Mouse (Mus musculus) ES-Bruce4 (cell line): ENCODE results near the gene 4930550C14Rik. TPM values are rescaled to one million over a fixed set of nuclear protein-coding genes. Genes with fewer than 3 reads are reported as not detected.

Experiments used
- H3K27ac ChIP-seq: 2 replicates; pipeline ENCODE4 v1.5.1; 2012; ENCODE audit warnings: low read length, inconsistent platforms; ENCODE audit not compliant: insufficient read depth
- H3K27me3 ChIP-seq: 2 replicates; pipeline ENCODE4 v1.6.1; 2012; ENCODE audit warnings: mild to moderate bottlenecking, low read length, inconsistent platforms; ENCODE audit not compliant: control insufficient read depth, poor library complexity, insufficient read depth, severe bottlenecking
- H3K36me3 ChIP-seq: 2 replicates; pipeline ENCODE4 v1.6.1; 2012; ENCODE audit warnings: inconsistent platforms, mild to moderate bottlenecking, low read length, moderate library complexity; ENCODE audit not compliant: control insufficient read depth, poor library complexity, insufficient read depth, severe bottlenecking
- H3K4me1 ChIP-seq: one replicate; pipeline ENCODE4 v1.8.1; 2011; ENCODE audit warnings: low read length; ENCODE audit not compliant: control insufficient read depth, insufficient read depth
- H3K4me3 ChIP-seq: 2 replicates; pipeline ENCODE4 v1.5.1; 2011; ENCODE audit warnings: low read depth, mild to moderate bottlenecking, low read length
- H3K9ac ChIP-seq: 2 replicates; pipeline ENCODE4 v1.6.1; 2012; ENCODE audit warnings: low read depth, mild to moderate bottlenecking, inconsistent platforms; ENCODE audit not compliant: poor library complexity, severe bottlenecking
- H3K9me3 ChIP-seq: replicated peaks from 2 replicates; pipeline ENCODE4 v1.6.1; 2012; ENCODE audit warnings: mild to moderate bottlenecking, low read length, inconsistent platforms; ENCODE audit not compliant: control insufficient read depth, poor library complexity, insufficient read depth, severe bottlenecking
- CTCF ChIP-seq: IDR thresholded peaks from one replicate; pipeline ENCODE4 v1.8.1; 2011; ENCODE audit warnings: low read depth, low read length
- EP300 ChIP-seq: IDR thresholded peaks from 2 replicates; pipeline ENCODE4 v1.6.1; 2011; ENCODE audit warnings: low read depth, low read length; ENCODE audit not compliant: insufficient read depth
- POLR2A ChIP-seq: IDR thresholded peaks from one replicate; pipeline ENCODE4 v1.8.1; 2011; ENCODE audit warnings: low read length; ENCODE audit not compliant: insufficient read depth
- polyA plus RNA-seq: library from polyadenylated mRNA; stranded (reverse); fragments of >200 nt; gene quantifications from 2 replicates; pipeline ENCODE4 v1.2.4, GENCODE M21; 2011; ENCODE audit warnings: low read depth; ENCODE audit not compliant: missing spikeins, insufficient read depth, insufficient read length

4930550C14Rik gene
- polyA plus RNA-seq, 1 experiment, result 3.5 TPM

DNA sequence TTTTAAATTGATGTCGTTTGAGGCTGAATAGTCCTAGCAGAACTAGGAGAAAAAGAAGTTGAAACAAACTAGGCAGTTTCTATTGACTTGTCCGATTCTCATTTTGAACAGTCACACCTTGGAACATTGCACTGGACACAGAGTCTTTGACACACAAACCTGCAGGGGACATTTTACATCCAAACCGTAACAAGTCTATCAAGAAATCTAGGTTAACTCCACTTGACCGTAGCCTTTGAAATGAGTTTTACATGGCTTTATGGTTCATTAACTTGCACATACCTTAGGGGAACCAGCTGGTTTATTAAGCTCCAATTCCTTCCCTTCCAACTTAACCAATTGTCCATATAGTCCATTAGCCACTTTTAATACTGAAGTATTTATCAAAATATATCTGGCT, 1.4 kb upstream of the 4930550C14Rik start:
- Histone ChIP-seq H3K36me3 (no peaks in the 10 kb centered on the region), H3K4me3 (no peak overlapping the region), H3K9ac (no peak overlapping the region), H3K9me3 (no peaks in the 10 kb centered on the region), H3K27ac (no peak overlapping the region), H3K27me3 (no peaks in the 10 kb centered on the region), H3K4me1 (no peaks in the 10 kb centered on the region)
- no peak for TF ChIP-seq POLR2A
- no peak for TF ChIP-seq EP300
- TF ChIP-seq CTCF, result no peak

DNA sequence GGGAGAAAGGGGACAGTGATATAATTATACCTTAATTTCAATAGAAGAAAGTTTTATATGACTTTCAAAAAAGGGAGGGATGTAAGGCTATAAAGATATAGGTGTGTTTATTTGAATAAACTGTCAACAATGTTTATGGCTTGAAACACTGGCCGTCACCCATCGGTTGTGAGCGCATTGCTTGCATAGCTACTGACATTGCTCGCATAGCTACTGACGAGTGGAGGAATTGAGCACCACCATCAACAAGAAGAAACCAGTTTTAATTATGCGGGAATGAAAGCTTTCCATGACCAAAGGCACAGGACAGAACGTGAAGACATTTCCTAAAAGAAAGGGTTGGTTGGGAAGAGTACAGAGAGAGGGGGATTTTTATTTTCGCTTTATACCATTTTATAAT, 979 bp upstream of the 4930550C14Rik start:
- no peak overlapping the region for H3K9ac ChIP-seq
- no peak for TF ChIP-seq CTCF
- no peak for TF ChIP-seq EP300
- TF ChIP-seq POLR2A, result no peak
- H3K27ac ChIP-seq, result no peak overlapping the region
- no peaks in the 10 kb centered on the region for H3K9me3 ChIP-seq
- no peaks in the 10 kb centered on the region for H3K27me3 ChIP-seq
- H3K4me3 ChIP-seq, result no peak overlapping the region
- H3K36me3 ChIP-seq, result no peaks in the 10 kb centered on the region
- H3K4me1 ChIP-seq, result no peaks in the 10 kb centered on the region

GRCm38 (mm10) chr9:53402991-53403390, 866 bp downstream of the 4930550C14Rik start:
- H3K27ac ChIP-seq, result peak overlapping the region; percentile 74
- no peaks in the 10 kb centered on the region for H3K27me3 ChIP-seq
- H3K4me1 ChIP-seq, result no peaks in the 10 kb centered on the region
- H3K36me3 ChIP-seq, result no peaks in the 10 kb centered on the region
- no peak overlapping the region for H3K4me3 ChIP-seq
- no peaks in the 10 kb centered on the region for H3K9me3 ChIP-seq
- peak overlapping the region; percentile 48 for H3K9ac ChIP-seq
- no peak for TF ChIP-seq CTCF
- TF ChIP-seq EP300, result no peak
- no peak for TF ChIP-seq POLR2A

DNA sequence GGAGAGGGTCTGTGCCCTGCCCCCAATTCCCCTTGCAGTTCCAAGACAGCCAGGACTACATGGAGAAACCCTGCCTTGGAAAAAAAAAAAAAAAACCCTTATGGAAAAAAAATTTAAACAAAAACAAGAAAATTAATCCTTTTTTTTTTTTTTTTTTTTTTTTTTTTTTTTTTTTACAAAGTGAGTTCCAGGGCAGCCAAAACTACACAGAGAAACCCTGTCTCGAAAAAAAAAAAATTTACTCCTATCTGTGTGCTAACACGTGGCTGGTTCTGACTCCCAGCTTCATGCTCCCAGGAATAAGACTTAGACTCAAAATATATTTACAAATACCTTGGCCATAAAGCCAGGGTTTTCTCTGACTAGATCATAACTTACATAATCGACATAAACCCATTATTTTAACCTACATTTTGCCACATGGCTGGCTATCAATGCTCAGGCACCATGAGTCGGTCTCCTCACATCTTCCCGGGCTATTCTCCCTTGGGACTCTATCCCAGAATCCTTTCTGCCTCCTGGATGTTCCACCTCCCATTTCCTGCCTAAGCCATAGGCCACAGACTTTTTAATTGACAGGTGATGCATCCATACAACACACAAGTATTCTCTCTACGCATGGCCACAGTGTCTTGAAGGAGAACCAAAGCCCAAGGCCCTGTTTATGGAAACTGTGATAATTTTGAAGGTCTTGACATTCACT, 2.1 kb downstream of the 4930550C14Rik start:
- no peaks in the 10 kb centered on the region for H3K36me3 ChIP-seq
- TF ChIP-seq POLR2A, result peak; percentile 84
- no peak for TF ChIP-seq EP300
- H3K9me3 ChIP-seq, result no peaks in the 10 kb centered on the region
- H3K4me3 ChIP-seq, result peak overlapping the region; percentile 72
- no peaks in the 10 kb centered on the region for H3K4me1 ChIP-seq
- peak overlapping the region; percentile 37 for H3K9ac ChIP-seq
- no peak overlapping the region for H3K27ac ChIP-seq
- H3K27me3 ChIP-seq, result no peaks in the 10 kb centered on the region

DNA sequence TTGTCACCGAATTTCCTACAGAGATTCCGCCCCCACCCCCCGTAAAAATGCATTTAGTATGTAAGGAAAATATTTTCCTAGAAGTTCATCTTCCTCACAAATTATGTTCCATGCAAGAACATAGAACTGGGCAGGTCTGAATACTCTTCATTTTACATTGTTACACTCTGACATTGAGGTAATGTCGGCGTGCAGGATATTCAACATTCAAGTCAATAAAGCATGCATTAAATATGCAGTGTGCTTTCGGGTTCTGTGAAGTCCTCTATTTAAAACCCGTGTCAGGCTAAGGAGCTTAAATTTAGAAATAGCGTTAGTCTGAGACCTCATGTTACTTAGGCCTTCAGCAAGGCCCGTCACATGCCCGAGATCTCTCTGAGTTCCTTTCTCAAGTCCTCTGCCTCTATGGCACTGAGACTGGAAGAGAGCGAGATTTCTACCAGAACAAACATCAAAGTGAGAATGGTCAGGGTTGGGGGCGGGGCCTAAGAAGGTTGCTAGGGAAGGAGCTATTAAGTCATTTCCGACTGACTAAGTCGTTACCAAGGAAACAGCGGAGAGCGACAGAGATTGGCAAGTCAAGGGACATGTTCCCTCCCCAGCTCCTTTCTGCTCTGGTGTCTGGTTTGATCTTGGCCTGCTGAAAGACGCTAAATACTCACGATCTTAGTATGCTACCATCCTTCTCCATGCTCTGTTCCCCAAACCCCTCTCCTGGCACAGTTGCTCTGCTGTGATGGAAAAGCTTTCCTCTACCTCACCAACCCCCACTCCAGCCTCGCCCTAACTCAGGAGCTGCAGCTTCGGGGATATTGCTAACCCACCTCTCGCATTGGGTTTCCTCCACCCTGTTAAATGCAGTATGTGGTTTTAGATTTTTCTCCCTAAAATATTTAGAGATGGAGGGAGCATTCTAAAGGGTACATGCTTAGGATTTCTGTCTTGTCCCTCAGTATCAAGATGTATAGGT, 2.9 kb downstream of the 4930550C14Rik start:
- no peaks in the 10 kb centered on the region for H3K36me3 ChIP-seq
- H3K9me3 ChIP-seq, result no peaks in the 10 kb centered on the region
- peak overlapping the region; percentile 89 for H3K4me3 ChIP-seq
- H3K9ac ChIP-seq, result peak overlapping the region; percentile 43
- no peaks in the 10 kb centered on the region for H3K4me1 ChIP-seq
- peak overlapping the region; percentile 67 for H3K27ac ChIP-seq
- no peaks in the 10 kb centered on the region for H3K27me3 ChIP-seq
- TF ChIP-seq POLR2A (peak; percentile 29), EP300 (no peak), CTCF (no peak)

DNA sequence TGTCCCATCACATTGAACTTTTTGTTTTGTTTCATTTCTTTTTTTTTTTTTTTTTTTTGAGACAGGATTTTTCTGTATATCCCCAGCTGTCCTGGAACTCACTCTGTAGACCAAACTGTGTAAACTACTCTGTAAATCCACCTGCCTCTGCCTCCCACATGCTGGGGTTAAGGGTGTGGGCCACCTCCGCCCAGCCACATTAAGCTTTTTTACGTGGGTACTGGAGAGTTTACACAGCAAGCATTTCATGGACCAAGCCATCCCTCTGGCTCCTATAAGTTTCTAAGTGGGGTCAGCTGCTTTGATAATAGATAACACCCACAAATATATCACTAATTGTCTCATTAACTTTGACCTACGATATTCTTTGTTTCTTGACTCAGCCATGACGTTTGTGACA, 6.4 kb downstream of the 4930550C14Rik start:
- Histone ChIP-seq H3K4me1 (no peaks in the 10 kb centered on the region), H3K9me3 (no peaks in the 10 kb centered on the region), H3K27me3 (no peaks in the 10 kb centered on the region), H3K9ac (no peak overlapping the region), H3K27ac (no peak overlapping the region), H3K36me3 (no peaks in the 10 kb centered on the region), H3K4me3 (no peak overlapping the region)
- TF ChIP-seq CTCF, result no peak
- no peak for TF ChIP-seq EP300
- TF ChIP-seq POLR2A, result no peak
